Mouse (Mus musculus): Measurements from ENCODE around the gene Klhdc8a. TPM values are rescaled to one million over a fixed set of nuclear protein-coding genes. Genes with fewer than 3 reads are reported as not detected.
A peak's percentile ranks its signal among the peaks of the same experiment; 100 is the strongest.

The Klhdc8a gene
- polyA plus RNA-seq, 1 experiment = not detected

GRCm38 (mm10) chr1:132298801-132299464 lies 507 bp downstream of the Klhdc8a start:
- WGBS = 2% methylated on average over 69 of the region's 71 CpGs
- TF ChIP-seq POLR2A (IDR thresholded peaks at IDR 0.05; ENCODE audit: insufficient read depth, low read depth, low read length) = no peak
- no peak for TF ChIP-seq CTCF (IDR thresholded peaks at IDR 0.05; ENCODE audit: insufficient read depth, low read depth, low read length)
- Histone ChIP-seq H3K4me1 (ENCODE audit: control insufficient read depth, insufficient read depth, low read length) (peaks cover 24% of the 10 kb centered on the region), H3K4me3 (ENCODE audit: insufficient read depth, low read depth, low read length) (peak overlapping the region; percentile 55), H3K27ac (ENCODE audit: insufficient read depth, low read depth, low read length) (peak overlapping the region; percentile 29; the same call in 1 of the 2 replicates)

- peaks cover 24% of the 10 kb centered on the region for H3K4me1 ChIP-seq (ENCODE audit: control insufficient read depth, insufficient read depth, low read length)
- TF ChIP-seq POLR2A (IDR thresholded peaks at IDR 0.05; ENCODE audit: insufficient read depth, low read depth, low read length) (no peak), CTCF (IDR thresholded peaks at IDR 0.05; ENCODE audit: insufficient read depth, low read depth, low read length) (no peak)
- H3K27ac ChIP-seq (ENCODE audit: insufficient read depth, low read depth, low read length) = no peak overlapping the region
- peak overlapping the region; percentile 55 for H3K4me3 ChIP-seq (ENCODE audit: insufficient read depth, low read depth, low read length)
- 90% methylated on average over 5 of the region's 5 CpGs for WGBS
These were observed 1.3 kb downstream of the Klhdc8a start for GRCm38 (mm10) chr1:132299744-132300143.

DNA sequence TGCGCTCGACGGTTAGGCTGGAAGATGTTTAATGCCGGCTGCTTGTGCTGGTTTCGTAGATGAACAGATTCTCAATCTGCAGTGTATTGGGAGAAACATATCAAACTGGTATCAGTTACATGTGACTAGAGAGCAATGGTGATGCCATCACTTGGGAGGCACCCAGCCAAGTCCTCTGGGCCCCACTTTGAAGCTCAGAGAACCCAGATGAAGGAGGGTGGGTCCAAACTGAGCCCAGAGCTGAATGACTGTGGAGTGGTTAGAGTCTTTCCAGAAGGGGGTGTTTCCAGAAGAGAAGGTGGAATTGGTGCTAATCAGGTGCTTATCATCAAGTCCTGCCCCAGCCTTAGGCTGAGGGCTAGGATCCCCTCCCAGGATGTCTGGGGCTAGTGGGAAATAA lies 2.8 kb downstream of the Klhdc8a start:
- Histone ChIP-seq H3K4me1 (ENCODE audit: control insufficient read depth, insufficient read depth, low read length) (peaks cover 21% of the 10 kb centered on the region), H3K27ac (ENCODE audit: insufficient read depth, low read depth, low read length) (no peak overlapping the region), H3K4me3 (ENCODE audit: insufficient read depth, low read depth, low read length) (no peak overlapping the region)
- 97% methylated on average over 5 of the region's 5 CpGs for WGBS
- no peak for TF ChIP-seq CTCF (IDR thresholded peaks at IDR 0.05; ENCODE audit: insufficient read depth, low read depth, low read length)
- TF ChIP-seq POLR2A (IDR thresholded peaks at IDR 0.05; ENCODE audit: insufficient read depth, low read depth, low read length) = no peak

GRCm38 (mm10) chr1:132302341-132302866 lies 4.0 kb downstream of the Klhdc8a start:
- WGBS = 96% methylated on average over 9 of the region's 9 CpGs
- TF ChIP-seq CTCF (IDR thresholded peaks at IDR 0.05; ENCODE audit: insufficient read depth, low read depth, low read length) = no peak
- TF ChIP-seq POLR2A (IDR thresholded peaks at IDR 0.05; ENCODE audit: insufficient read depth, low read depth, low read length) = no peak
- no peak overlapping the region for H3K4me3 ChIP-seq (ENCODE audit: insufficient read depth, low read depth, low read length)
- no peak overlapping the region for H3K27ac ChIP-seq (ENCODE audit: insufficient read depth, low read depth, low read length)
- H3K4me1 ChIP-seq (ENCODE audit: control insufficient read depth, insufficient read depth, low read length) = peaks cover 20% of the 10 kb centered on the region

- Histone ChIP-seq H3K27ac (ENCODE audit: insufficient read depth, low read depth, low read length) (no peak overlapping the region), H3K4me3 (ENCODE audit: insufficient read depth, low read depth, low read length) (no peak overlapping the region), H3K4me1 (ENCODE audit: control insufficient read depth, insufficient read depth, low read length) (peaks cover 4% of the 10 kb centered on the region)
- TF ChIP-seq POLR2A (IDR thresholded peaks at IDR 0.05; ENCODE audit: insufficient read depth, low read depth, low read length) = no peak
- no peak for TF ChIP-seq CTCF (IDR thresholded peaks at IDR 0.05; ENCODE audit: insufficient read depth, low read depth, low read length)
- 86% methylated on average over 9 of the region's 9 CpGs for WGBS
These were observed 6.3 kb downstream of the Klhdc8a start for GRCm38 (mm10) chr1:132304618-132305214.

GRCm38 (mm10) chr1:132306160-132306559 lies 7.7 kb downstream of the Klhdc8a start:
- peaks cover 2% of the 10 kb centered on the region; the same call in 1 of the 2 replicates for H3K4me1 ChIP-seq (ENCODE audit: control insufficient read depth, insufficient read depth, low read length)
- TF ChIP-seq POLR2A (IDR thresholded peaks at IDR 0.05; ENCODE audit: insufficient read depth, low read depth, low read length) (no peak), CTCF (IDR thresholded peaks at IDR 0.05; ENCODE audit: insufficient read depth, low read depth, low read length) (peak; percentile 48)
- no peak overlapping the region for H3K27ac ChIP-seq (ENCODE audit: insufficient read depth, low read depth, low read length)
- no peak overlapping the region for H3K4me3 ChIP-seq (ENCODE audit: insufficient read depth, low read depth, low read length)
- 53% methylated on average over 4 of the region's 4 CpGs for WGBS

DNA sequence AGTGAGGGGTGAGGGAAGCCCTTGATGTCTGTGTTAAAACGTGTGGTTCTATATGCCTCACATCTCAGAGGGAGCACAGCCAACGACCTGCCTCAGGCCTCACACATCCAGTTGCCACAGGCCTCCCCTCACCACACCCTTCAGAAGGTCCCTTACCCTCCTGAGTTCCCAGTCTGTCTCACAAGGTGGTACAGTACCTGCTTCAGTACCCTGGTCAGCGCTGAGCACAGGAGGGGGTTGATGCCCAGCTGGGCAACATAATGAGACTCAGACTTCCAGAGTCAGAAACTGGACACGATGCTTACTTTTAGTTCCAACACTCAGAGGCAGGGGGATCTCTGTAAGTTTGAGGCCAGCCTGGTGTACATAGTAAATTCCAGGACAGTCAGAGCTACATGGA lies 8.4 kb downstream of the Klhdc8a start:
- 47% methylated on average over 4 of the region's 4 CpGs for WGBS
- H3K27ac ChIP-seq (ENCODE audit: insufficient read depth, low read depth, low read length) = no peak overlapping the region
- no peak overlapping the region for H3K4me3 ChIP-seq (ENCODE audit: insufficient read depth, low read depth, low read length)
- TF ChIP-seq CTCF (IDR thresholded peaks at IDR 0.05; ENCODE audit: insufficient read depth, low read depth, low read length) (no peak), POLR2A (IDR thresholded peaks at IDR 0.05; ENCODE audit: insufficient read depth, low read depth, low read length) (no peak)
- peaks cover 2% of the 10 kb centered on the region; the same call in 1 of the 2 replicates for H3K4me1 ChIP-seq (ENCODE audit: control insufficient read depth, insufficient read depth, low read length)

- no peaks in the 10 kb centered on the region for H3K4me1 ChIP-seq (ENCODE audit: control insufficient read depth, insufficient read depth, low read length)
- TF ChIP-seq POLR2A (IDR thresholded peaks at IDR 0.05; ENCODE audit: insufficient read depth, low read depth, low read length) (no peak), CTCF (IDR thresholded peaks at IDR 0.05; ENCODE audit: insufficient read depth, low read depth, low read length) (no peak)
- 90% methylated on average over 6 of the region's 6 CpGs for WGBS
- no peak overlapping the region for H3K27ac ChIP-seq (ENCODE audit: insufficient read depth, low read depth, low read length)
- H3K4me3 ChIP-seq (ENCODE audit: insufficient read depth, low read depth, low read length) = no peak overlapping the region
These were observed 9.5 kb downstream of the Klhdc8a start for GRCm38 (mm10) chr1:132307962-132308361.

DNA sequence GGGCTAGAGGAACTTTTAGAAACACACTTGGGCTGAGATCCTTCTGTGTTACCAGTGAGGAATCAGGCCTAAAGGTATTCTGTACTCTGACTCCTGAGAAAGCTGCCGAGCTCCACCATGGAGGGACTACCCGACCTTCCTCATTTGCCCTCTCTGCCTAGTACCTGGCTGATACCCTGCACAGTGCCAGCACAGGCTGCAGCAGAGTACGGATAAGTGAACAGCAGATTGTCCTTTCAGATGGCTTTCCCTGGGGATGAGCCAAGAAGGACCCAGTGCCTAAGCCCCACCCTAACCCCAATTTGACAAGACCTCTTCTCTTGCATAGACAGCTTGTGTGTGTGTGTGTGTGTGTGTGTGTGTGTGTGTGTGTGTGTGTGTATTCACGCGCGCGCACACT lies 10.2 kb downstream of the Klhdc8a start:
- H3K27ac ChIP-seq (ENCODE audit: insufficient read depth, low read depth, low read length) = no peak overlapping the region
- no peaks in the 10 kb centered on the region for H3K4me1 ChIP-seq (ENCODE audit: control insufficient read depth, insufficient read depth, low read length)
- TF ChIP-seq CTCF (IDR thresholded peaks at IDR 0.05; ENCODE audit: insufficient read depth, low read depth, low read length) (no peak), POLR2A (IDR thresholded peaks at IDR 0.05; ENCODE audit: insufficient read depth, low read depth, low read length) (no peak)
- 91% methylated on average over 7 of the region's 7 CpGs for WGBS
- H3K4me3 ChIP-seq (ENCODE audit: insufficient read depth, low read depth, low read length) = no peak overlapping the region

Data from olfactory bulb, adult 2 months (tissue).